Mouse (Mus musculus): ENCODE measurements around the gene Nfkbil1.

The Nfkbil1 gene

DNA sequence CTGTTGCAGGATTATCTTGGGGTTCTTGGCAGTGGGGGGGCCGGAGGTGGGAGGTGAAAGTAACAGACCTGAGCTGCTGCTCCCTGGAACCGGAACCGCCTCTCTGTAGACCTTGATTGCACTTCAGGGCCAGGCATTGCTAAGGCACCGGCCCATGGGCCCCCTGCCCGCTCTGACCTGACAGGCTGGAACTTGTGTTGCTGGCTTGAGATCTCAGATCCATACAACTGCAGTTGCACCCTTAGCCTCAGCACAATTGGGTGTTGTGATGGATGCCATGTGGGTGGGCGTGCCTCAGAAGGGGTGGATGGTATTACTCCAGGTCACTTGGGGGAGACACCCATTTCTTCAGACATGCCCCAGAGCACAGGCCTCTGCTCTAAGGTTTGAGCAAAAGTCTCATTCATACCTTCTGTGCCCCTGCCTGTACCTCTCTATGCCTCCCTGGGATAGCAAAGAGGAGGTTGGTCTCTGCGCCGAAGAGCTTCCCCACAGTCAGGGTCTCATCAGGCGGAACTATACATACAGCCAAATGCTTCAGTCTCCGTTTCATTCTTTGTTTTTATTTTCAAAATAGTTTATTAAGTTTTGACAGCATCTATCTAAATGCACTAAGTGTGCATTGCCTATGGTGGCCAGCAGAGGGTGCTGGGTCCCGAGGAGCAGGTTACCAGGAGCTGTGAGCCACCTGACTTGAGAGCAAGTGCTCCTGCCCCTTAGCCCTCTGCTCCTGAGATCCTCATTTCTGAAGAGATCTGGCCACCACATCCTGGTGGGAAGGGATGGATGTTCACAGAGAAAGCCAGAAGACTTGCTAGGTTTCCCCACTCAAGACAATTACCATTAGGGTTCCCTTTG, 18.9 kb upstream of the Nfkbil1 start:
- no peak for DNase-seq (ENCODE audit: low read depth, low spot score)

DNA sequence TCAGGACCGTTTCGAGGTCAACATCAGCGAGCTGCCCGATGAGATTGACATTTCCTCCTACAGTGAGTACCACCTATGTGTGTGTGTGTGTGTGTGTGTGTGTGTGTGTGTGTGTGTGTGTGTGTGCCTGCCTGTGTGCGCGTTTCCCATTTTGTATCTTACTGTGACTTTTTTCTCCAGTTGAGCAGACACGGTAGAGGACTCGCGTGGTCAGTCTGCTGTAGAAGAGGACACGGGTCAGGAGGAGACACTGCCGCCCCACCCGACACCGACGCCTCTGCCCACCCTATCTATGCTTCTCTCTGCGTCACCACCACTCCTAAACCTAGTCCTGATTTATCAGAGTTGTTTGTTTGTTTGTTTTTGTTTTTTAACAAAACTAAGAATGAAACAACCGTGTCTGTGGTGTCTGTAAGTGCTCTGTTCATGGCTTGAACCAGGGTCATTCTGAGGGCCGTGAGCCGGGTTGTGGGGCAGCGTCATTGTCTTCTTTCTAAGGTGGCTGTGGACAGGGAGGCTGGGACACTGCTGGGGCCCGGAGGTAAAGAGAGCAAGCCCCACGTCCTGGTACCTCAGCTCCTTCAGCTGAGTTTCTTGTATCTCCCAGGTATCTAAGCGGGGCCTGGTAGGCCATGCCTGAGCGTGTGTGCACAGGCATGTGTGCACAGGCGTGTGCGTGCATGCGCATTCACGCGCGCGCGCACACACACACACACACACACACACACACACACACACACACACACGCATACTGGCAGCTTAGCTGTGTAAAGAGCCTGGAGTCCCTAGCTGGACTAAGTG, 17.9 kb upstream of the Nfkbil1 start:
- no peak for DNase-seq (ENCODE audit: low read depth, low spot score)

DNA sequence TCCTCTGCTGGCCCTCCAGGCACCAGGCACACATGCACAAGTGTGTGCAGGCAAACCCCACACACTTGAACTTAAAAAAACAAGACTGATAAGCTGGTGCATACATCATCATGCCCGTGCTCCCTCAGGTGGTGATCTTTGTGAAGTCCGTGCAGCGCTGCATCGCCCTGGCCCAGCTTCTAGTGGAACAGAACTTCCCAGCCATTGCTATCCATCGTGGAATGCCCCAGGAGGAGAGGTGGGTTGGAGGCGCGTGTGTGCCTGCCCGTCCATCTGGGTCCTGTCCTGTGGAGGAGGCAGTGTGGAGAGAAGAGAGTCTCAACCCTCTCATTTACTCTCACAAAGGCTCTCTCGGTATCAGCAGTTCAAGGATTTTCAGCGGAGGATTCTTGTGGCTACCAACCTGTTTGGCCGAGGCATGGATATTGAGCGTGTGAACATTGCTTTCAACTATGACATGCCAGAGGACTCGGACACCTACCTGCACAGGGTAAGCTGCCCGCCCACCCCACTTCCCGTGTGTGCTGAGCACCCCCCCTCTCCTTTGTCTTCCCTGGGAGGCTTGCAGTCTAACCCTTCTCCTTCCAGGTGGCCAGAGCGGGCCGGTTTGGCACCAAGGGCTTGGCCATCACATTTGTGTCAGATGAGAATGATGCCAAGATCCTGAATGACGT, 17.2 kb upstream of the Nfkbil1 start:
- no peak for DNase-seq (ENCODE audit: low read depth, low spot score)

DNA sequence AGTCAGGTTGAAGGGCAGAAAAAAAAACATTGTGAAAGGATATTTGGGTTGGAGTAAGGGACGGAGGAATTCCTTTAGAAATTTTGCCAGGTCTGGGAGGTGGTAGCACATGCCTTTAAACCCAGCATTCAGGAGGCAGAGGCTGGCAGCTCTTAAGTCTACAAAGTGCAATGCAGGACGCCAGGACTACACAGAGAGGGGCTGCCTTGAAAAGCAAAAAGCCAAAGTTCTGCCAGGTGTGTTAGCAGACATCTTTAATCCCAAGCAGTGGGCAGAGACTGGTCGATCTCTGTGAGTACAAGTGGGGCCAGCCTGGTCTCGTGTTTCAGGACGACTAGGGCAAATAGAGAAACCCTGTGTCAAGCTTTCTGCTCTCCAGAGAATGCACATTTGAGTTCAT, 16.4 kb upstream of the Nfkbil1 start:
- no peak for DNase-seq (ENCODE audit: low read depth, low spot score)

DNA sequence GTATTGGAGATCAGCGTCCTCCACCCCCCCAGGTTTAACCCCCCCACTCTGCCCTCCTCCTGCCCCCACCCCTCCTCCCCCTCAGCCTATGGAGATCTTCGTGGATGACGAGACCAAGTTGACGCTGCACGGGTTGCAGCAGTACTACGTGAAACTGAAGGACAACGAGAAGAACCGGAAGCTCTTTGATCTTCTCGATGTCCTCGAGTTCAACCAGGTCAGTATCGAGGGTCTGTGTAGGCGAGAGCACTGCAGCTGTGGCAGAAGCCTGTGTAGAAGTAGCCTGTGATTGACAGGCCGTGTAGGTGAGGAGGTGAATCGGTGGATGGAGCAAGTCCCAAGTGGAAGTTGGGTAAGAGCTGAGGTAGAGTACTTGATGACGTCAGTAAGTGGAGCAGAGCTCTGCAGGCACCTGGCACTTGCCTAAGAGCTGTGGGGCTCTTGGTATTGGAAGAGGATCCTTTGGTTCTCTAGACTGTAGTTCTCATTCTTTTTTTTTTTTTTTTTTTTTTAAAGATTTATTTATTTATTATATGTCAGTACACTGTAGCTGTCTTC, 15.6 kb upstream of the Nfkbil1 start:
- no peak for DNase-seq (ENCODE audit: low read depth, low spot score)

DNA sequence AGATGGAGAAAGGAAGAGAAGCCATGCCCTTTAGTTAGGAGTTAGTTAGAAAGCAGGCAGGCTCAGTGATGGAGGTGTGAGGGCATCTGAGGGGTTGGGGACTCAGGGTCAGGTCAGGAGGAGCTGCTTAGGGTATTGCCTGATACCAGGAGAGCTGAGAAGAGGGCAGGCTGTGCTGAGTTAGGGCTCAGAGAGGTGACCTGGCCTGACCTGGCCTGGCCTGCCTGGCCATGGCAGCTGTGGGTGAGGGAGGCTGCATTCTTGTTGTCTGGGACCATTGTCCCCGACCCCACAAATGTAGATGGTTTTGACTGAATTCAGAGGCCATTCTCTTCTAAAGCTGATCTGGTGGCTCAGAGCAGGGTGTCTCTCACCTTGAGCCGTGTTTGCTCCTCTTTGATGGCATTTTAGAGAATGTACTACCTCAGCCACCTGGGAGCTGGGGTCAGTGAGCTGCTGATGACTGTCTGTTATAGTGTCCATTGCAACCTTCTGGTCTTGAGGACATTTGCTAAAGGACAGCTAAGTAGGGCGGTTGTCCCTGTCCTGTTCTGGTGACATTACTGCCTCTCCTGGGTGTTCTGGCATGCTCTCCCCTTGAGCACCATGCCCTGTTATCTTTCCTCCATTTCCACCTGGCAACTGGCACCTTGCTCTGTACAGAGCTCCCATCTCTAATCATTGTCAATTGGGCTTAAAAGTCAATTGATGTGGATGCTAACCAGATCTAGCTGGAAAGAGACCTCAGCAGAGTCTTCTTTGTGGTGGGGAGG, 14.9 kb upstream of the Nfkbil1 start:
- no peak for DNase-seq (ENCODE audit: low read depth, low spot score)

DNA sequence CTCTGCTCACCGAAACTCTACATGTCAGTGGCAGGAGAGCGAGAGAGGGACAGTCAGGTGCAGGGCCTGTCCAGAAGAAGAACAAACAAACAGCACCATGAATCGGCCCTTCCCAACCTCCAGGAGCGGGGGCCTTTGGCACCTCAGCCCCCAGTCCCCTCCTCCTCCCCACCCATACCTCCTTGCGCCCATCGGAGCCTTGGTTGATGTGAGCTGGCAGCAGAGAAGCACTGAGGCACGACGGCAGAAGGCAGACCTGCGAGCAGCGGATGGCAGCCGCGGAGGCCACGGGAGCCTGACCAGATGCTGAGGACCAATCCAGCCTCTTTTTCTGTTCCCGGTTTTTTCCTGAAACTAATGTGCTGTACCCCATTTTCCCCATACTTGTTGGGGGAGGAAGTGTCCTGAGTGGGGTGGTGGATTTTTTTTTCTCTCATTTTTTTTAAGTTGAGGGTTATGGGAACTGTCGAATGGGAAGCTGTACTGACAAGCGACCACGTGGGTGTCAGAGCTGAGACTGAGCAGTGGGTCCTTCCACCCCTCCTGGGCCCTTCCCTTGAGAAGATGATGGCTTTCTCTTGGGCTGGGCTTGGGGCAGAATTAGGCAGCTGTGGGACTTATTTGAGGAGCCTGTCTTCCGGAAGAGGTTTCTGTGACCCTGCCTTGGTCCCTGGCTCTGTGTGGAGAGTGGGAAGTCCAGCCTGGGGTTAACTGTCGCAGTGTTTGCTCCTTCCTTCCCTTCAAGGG, 14.0 kb upstream of the Nfkbil1 start:
- no peak for DNase-seq (ENCODE audit: low read depth, low spot score)

DNA sequence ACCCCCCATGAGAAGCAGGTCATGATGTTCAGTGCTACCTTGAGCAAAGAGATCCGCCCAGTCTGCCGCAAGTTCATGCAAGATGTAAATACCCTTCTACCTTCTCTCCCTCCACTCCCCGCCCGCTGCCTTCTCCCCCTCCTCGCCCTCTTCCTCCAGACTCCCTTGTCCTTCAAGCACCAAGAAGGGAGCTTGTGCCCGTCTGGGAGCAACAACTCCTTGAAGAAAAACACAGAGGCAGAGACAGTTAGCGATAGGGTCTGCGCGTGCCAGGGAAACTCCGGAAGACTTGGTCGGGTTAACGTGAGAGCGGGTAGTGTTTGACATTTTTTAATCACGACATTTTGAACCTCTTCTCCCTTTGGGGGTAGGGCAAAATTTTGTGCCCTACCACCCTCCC, 13.4 kb upstream of the Nfkbil1 start:
- no peak for DNase-seq (ENCODE audit: low read depth, low spot score)

DNA sequence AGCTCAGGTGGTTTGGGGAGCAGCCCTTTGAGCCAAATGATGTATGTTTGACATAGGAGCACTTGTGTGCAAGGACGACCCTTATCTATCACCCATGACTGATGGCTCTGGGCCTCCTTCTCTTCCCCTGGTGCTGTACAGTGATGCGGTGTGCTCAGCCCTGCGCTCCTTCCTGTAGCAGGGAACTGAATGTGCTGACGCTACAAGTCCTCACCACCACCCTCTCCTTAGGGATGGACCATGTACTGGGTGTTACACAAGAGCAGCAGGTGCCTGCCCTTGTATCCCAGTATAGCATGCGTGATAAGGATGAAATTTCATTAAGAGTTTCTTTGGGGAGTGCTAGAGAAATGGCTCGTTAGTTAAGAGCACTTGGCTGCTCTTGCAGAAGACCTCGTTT, 11.6 kb upstream of the Nfkbil1 start:
- DNase-seq (ENCODE audit: low read depth, low spot score) = no peak

DNA sequence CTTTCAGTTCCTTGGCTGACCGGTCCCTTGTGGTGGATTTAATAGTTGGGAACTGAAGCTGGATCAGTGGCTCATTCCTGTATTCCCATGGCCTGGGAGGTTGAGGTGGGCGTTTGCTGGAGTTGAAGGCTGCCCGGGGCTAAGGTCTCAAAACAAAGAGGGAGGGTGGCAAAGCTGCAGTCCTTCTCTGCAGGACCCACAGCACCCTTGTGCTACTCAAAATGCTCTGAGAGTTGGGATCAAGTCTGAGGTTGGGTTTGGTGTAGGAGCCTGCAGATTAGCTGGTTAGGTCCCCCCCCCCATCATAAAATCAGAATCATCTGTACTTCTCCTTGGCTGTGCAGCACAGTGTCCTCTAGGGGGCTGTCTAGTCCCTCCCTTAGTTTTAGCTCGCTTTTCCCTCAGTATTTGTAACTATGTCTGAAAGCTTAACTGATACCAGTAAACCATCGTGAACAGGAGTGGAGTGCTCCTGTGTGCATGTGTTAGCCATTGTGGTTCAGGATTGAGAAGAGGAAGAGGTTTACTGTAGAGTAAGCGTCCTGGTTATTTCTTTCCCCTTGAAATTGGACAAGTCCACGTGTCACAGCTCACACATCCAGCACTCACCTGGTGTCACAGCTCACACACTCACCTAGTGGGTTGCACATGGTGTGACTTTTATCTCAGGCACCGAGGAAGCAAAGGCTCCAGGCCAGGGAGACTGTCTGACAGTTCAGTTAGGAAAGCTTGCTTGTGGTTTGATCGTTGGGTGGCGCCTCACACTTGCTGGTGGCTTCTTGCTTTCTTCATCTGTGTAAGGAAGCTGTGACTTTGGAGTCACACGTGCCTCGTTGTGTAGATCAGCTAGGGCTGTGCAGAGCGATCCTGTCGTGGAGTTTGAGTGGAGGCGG, 10.4 kb upstream of the Nfkbil1 start:
- DNase-seq (ENCODE audit: low read depth, low spot score) = no peak

DNA sequence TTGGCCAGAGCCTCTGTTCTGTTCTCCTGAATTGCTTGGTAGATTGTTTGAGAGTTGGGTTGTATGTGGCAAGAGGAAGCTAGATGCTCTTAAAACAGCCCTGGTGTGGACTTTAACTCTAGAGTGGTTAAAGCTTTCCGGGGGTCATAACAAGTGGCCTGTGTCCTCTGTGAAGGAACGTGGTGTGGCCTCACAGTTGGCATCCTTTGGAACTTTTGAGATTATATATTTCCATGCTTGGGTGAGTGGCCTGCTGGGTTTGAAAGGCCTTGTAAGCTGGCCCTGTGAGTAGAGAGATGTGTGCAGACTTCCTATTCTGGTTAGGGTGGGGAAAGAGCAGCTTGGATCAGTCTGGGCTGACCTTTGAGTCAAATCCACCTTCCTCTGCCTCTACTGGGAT, 9.4 kb upstream of the Nfkbil1 start:
- no peak for DNase-seq (ENCODE audit: low read depth, low spot score)

DNA sequence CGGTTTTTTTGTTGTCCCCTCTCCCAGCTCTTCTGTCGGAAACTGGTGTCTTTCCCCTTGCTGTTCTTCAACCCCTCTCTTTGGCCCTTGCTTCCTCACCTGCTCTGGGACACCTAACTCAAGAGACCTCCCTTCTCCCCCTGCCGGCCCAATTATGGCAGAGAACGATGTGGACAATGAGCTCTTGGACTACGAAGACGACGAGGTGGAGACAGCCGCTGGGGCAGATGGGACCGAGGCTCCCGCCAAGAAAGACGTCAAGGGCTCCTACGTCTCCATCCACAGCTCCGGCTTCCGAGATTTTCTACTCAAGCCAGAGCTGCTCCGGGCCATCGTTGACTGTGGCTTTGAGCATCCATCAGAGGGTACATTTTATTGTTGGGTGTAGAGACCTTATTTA, 7.5 kb upstream of the Nfkbil1 start:
- no peak for DNase-seq (ENCODE audit: low read depth, low spot score)

DNA sequence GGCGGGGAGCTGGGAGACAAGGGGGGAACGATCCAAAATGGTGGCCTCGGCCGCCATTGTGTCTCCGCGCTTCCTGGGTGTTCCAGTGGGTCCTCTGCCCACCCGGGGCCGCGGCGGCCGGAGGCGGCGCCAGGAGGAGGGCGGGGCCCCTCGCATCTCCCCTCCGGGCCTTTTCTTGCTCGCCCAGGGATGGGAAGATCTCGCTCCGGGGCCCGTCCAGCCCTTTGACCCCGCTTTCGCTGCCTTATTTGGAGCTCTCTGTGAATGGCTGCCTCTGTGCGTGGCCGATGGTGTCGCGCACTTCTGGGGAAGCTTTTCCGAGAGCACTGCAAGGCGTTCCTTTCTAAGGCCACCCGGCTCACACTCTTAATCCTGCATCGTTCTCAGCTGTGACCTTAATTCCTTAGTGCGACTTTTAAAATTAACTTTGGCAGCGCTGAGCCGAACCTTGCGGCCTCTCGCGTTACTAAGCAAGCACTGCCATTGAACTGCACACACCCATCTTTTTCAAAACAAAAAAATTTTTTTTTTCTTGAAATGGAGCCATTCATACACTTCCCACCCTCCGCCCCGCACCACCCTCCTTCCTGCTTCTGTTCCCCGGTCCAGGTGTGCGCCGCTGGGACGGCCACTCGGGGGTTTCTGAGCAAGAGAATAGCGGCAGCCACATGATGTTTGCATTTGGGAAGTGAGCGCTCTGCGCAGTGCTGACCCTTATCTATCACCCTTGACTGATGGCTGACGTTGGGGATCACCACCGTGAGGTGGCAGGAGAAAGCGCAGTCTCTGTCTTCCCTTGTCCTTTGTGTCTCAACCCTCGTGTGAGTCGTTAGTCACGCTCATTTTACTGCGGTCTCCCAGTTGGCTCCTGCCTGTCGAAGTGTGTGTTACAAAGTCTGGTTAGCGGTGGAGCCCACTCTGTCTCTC, 6.7 kb upstream of the Nfkbil1 start:
- no peak for DNase-seq (ENCODE audit: low read depth, low spot score)

DNA sequence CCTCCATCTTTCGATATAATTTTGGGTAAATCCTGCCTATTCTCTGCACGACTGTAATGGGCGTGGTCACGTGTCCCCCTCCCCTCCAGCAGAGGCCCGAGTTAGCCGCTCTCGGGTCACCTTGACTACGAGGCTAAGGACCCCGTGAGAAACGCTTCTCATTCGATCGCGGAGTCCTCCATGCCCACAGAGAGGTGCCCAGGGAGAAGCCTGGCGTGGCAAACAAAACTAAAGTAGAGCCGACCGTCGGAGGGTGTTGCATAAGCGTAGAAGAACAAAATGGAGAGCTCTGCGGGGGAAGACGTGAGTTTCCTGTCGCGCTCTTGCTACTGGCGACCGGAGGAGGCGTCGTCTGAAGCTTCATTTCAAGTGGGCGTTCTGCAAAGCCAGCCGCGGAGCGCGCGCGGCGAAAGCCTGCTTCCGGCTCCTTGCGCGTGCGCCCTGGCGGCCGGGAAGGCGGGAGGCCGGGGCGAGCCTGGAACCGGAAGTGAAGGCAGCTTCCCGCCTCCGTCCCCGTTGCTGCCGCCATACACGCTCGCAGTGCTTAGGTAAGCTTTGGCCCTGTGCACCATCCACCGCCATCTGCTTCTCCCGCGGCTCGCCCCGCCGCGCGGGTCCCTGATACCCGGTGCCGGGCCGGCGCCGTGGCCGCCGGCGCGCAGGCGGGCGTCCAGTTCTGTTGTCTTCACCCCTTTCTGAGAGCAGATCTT, 5.9 kb upstream of the Nfkbil1 start, which contains the start of gene Ddx39b:
TSS of gene Ddx39b (plus strand) at position 442 of the 710 bp plus-strand sequence.
- peak; percentile 95 for DNase-seq (ENCODE audit: low read depth, low spot score)

DNA sequence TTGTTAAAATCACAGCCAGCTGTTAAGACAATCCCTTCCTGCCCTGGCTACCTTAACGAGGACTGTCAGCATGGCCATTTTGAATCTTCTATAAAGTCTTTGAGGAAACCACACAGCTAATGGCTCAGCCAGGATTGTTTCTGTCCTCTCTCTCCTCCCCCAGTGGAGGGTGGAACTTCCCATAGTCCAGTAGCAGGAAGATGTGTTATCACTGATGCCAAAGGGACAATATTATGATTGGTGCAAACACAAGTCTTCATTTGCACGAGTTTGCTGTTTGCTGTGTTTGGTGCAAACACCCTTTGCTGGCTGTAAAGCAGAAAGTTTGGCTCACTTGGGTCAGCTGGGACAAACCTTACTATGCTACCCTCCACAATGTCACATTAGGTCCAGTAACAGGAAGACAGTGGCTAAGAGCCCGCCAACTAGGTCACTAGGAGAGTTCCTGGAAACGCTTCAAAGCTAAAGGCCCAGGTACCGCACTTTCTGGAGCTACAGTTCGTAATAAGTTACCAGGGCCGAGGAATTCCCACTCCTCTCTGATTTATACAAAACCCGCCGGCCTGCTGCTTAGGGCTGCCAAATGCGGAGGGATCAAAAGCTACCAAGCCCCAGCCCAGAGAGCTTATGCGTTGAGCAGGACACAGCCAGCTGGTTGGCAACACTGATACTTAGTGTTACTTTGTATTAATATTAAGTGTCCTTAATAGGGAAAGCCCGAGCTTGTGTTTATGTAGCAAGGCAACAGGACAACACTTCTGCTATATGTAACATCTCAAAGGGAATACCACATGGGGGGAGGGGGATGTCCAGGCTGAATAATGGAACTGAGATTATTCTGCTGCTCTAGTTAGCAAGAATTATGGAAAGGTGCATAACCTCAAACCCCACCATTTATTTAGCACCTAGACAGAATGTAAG, 5.1 kb upstream of the Nfkbil1 start:
- DNase-seq (ENCODE audit: low read depth, low spot score) = no peak

DNA sequence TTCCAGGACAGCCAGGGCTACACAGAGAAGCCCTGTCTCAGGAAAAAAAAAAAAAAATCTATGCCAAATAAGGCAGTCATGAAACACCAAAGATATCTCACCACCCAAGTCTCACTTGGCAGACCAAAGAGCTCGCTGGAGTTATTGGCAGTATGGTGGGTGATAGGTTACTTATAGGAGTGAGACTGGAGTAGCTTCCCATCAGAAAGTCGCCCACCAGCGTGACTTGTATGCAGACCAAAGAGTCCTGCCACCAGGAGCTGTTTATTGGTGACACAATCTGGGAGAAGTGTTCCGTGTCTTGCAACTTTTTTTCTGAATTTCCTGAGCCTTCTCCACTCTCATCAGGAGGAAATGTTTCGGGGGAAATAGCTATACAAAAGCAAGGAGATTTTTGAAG, 4.1 kb upstream of the Nfkbil1 start:
- no peak for DNase-seq (ENCODE audit: low read depth, low spot score)

DNA sequence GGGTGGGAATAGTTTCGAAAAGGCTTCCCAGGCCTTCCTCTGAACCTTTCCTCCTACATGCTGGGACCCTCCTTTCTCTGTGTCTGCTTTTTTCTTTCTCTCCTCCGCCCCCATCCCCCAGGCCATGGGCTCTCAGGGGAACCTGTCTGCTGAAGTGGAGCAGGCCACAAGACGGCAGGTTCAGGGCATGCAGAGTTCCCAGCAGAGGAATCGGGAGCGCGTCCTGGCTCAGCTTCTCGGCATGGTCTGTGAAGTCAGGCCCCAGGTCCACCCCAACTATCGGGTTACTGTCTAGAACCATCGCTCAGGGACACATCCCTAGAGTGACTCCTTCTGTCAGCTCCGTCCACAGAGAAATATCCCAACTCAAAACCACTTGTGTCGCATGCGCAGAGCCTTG, 1.9 kb upstream of the Nfkbil1 start:
- DNase-seq (ENCODE audit: low read depth, low spot score) = no peak

Data from brain, embryonic 18.5 days (tissue).